Mouse (Mus musculus) erythroid progenitor cell, adult 5-6 weeks (primary cell): ENCODE data around the gene Xkr8. TPM values are rescaled to one million over a fixed set of nuclear protein-coding genes. Genes with fewer than 3 reads are reported as not detected.
"Not testable (repeated sequence)": the region's sequence is repeated elsewhere in the genome, so short reads cannot be mapped to it uniquely, and the experiment has no call there.

Experiments
- ATAC-seq: replicated peaks from 2 replicates; pipeline ENCODE4 v1.8.0; 2016; ENCODE audit warnings: moderate number of reproducible peaks, mild to moderate bottlenecking, moderate TSS enrichment, inconsistent platforms; ENCODE audit not compliant: poor library complexity, low FRiP score, severe bottlenecking
- total RNA-seq, 2 experiments: library from RNA; stranded (forward) in 1 of 2; stranded (reverse) in 1 of 2; fragments of 150-400 nt in 1 of 2; fragments of 186-747, 209-891 nt in 1 of 2; gene quantifications; 2 replicates each; pipeline versions ENCODE4 v1.2.3 to v1.2.4; 2015 to 2017; ENCODE audit warnings: low replicate concordance in 2 of 2

Gene Xkr8
- total RNA-seq, 2 experiments from 2014 or later, result 0.08 to 0.42 TPM

GRCm38 (mm10) chr4:132743992-132744911, 11.9 kb upstream of the Xkr8 start:
- no peak for ATAC-seq

- ATAC-seq, result no peak
Measured at GRCm38 (mm10) chr4:132741491-132741890, 9.1 kb upstream of the Xkr8 start.

GRCm38 (mm10) chr4:132737154-132737553, 4.8 kb upstream of the Xkr8 start:
- ATAC-seq, result not testable (repeated sequence)

GRCm38 (mm10) chr4:132735894-132736293, 3.5 kb upstream of the Xkr8 start:
- no peak for ATAC-seq

GRCm38 (mm10) chr4:132735389-132735788, 3.0 kb upstream of the Xkr8 start:
- ATAC-seq, result no peak

GRCm38 (mm10) chr4:132734766-132735165, 2.4 kb upstream of the Xkr8 start:
- no peak for ATAC-seq

GRCm38 (mm10) chr4:132733071-132733770, 875 bp upstream of the Xkr8 start:
- no peak for ATAC-seq

- ATAC-seq, result no peak
Measured at GRCm38 (mm10) chr4:132731616-132732015, 730 bp downstream of the Xkr8 start.

GRCm38 (mm10) chr4:132728233-132728632, 4.1 kb downstream of the Xkr8 start:
- no peak for ATAC-seq

- no peak for ATAC-seq
Measured at GRCm38 (mm10) chr4:132718251-132718650, 14.1 kb downstream of the Xkr8 start.

GRCm38 (mm10) chr4:132713181-132713580, 19.2 kb downstream of the Xkr8 start:
- ATAC-seq, result no peak

- no peak for ATAC-seq
Measured at GRCm38 (mm10) chr4:132706885-132707284, 25.5 kb downstream of the Xkr8 start.

- ATAC-seq, result no peak
Measured at GRCm38 (mm10) chr4:132702076-132702475, 30.3 kb downstream of the Xkr8 start.

GRCm38 (mm10) chr4:132693366-132693765, 39.0 kb downstream of the Xkr8 start:
- ATAC-seq, result no peak

GRCm38 (mm10) chr4:132689634-132690033, 42.7 kb downstream of the Xkr8 start:
- ATAC-seq, result no peak

- ATAC-seq, result peak; percentile 70
Measured at GRCm38 (mm10) chr4:132676771-132677539, 55.4 kb downstream of the Xkr8 start.
